Mouse (Mus musculus): Measurements from ENCODE around the gene Tmem235.

Tmem235 gene

DNA sequence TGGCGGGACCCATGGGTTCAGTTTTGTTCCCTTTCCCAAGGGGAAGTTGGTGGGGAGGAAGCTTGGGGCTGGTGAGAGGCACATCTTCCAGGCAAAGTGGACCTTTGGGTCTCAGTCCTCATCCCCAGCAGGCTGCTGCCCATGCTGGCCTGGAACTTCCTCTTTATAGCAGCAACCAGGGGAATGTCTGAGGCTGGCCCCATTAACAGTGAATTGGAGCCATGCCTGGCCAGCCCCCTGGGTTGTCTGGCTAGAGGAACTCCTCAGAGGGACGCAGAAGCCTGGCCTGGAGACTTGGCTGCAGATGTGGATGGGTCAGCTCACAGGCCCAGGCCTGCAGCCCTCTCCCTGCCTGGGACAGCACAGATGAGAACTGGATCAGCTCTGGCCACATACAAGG, 4.3 kb downstream of the Tmem235 start:
- DNase-seq (ENCODE audit: low spot score in 2 of 2): no peak

DNA sequence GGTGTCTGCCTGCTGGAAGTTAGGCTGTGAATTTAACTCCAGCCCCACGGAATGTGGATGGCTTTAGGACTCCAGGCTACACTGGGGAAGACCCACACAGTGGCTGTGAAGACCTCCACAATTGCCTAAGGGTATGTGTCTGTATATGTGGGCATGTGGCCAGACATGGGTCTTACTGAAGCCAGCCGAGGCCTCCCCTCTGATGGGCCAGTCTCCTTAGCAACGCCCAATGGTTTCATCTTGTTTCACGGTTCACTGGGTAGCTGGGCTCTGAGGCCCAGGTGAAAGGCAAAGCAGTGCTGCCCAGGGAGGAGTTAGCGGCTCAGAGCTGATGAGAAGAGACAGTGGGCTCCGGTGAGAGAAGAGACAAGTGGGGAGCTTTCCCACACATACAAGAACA, 5.4 kb downstream of the Tmem235 start:
- DNase-seq (ENCODE audit: low spot score in 2 of 2): no peak

DNA sequence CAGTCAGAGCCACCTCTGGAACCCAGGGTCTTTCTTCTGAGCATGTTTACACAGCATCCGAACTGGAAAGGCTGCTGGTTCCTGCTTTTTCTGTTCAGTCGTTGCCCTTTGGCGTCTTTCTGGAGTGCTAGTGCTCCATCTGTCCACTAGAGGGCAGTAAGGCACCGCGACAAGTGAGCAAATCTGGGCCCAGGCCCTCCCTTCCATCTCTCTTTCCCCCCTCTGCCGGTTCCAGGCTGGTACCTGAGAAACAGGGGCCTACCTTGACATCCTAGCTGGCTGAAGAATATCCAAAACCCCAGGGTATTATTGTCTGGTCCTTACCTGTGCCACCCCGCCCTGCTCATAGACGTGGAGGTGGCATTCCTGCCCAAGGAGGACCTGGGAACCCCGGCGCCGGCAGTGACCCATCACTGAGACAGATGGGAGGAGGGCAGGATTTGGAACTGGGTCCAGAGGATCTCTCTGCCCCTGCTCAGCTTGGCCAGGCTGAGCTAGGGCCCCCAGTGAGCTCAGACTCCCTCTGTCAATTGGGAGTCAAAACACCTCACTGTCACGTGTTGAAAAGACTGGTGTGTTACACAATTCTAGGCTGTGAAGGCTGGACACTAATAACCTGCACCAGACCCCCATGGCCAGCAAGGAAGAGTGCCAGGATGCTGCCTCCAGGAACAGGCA, 10.3 kb downstream of the Tmem235 start:
- peak; percentile 44 to 64 for DNase-seq (ENCODE audit: low spot score in 2 of 2)

DNA sequence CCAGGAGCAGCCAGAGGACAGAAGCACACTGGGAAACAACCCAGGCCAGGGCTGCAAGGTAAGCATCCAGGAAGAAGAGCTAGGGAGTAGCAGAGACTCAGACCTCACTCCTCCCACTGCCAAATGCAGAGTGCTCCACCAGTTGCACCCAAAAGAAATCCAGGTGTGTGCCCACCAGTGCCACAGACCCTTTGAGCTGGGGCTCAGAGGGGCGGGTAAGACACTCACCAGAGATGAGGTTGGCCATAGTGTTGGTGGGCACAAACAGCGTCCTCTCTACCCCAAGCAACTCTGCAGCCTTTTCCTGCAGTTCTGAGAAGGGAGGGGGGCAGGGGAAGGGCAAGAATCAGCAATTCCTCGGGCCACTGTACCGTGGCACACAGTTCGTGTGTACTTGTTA, 10.8 kb downstream of the Tmem235 start:
- no peak for DNase-seq (ENCODE audit: low spot score in 2 of 2)

DNA sequence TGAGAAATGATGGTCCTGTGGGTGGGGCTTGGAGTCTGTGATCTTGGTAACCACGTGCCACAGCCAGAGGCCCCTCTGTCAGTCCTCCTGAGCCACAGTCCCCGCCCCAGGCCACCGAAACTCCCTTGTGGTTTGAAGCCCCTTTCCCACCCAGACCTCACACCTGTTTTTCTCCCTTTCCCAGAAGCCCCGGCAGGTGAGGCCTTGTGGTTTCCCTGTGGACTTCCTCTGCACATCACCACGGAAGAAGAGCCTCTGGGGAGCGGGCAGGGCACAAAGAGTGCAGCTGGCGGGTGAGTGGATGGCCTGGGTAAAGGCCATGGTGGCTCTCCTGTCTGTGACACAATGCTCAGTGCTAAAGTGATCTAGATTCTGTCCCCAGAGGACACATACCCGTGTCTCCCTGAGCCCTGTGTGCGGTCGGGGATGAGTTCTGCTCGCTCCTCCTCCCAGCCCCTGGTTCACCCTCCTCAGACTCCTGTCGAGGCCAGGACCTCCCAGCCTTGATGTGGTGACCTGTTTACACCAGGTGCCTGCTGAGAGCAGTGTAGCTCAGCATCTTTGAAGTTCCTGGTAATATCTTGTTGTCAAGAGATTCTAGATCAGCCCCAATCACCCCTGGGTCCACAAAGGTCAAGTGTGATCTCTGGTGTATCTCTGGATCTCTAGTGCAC, 11.5 kb downstream of the Tmem235 start:
- DNase-seq (ENCODE audit: low spot score in 2 of 2): peak; percentile 38 to 39

DNA sequence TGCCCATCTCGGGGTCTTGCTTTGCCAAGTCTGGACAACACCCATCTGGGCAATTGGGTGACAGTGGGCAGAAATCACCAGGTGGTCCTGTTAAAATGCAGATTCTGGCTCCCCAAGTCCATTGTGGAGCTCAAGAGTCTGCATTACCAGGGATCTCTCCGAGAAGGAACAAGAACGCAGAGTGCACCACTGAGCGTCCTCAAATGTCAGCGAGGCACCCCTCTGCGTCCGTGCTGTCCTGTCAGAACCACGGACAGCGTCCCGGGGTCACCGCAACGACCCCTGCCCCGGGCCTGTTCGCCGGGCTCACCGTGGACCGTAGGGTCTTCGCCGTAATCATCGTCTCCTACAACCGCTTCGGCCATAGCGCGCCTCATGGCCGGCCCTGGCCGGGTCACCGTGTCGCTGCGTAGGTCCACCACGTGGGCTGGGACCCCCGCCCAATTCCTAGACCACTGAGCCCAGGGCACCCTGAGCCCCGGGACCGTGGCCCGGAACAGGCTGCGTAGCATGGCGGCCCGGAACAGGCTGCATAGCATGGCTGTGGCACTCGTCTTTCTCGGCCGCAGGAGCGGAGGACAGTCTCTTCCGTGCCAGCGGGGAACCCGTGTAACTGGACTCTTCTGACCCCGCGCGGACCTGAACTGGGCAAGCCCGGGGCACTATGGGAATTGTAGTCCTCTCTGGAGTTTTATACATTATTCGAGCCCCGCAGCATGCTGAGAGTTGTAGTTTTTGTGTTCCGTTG, 12.5 kb downstream of the Tmem235 start, which contains the start of gene Tha1:
Tha1 (minus strand) TSS at position 621 of the 748 bp plus-strand sequence.
- DNase-seq (ENCODE audit: low spot score in 2 of 2): peak in 1 of 2 experiments; percentile 37

DNA sequence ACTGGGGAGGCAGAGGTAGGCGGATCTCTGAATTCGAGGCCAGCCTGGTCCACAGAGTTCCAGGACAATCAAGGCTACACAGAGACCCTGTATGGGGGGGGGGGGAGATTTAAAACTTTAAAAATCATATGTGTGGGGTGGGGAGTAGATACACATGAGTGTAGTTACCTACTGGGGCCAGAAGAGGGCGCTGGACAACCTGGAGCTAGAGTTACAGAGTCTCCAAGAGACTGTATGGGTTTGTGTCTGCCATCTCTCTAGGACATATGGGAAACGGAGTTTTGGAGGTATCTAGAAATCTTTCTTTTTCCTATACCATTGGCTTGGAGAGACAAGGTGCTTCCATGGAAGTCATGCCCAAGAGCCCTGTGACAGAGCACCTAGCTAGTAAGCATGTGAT, 13.9 kb downstream of the Tmem235 start:
- no peak for DNase-seq (ENCODE audit: low spot score in 2 of 2)

DNA sequence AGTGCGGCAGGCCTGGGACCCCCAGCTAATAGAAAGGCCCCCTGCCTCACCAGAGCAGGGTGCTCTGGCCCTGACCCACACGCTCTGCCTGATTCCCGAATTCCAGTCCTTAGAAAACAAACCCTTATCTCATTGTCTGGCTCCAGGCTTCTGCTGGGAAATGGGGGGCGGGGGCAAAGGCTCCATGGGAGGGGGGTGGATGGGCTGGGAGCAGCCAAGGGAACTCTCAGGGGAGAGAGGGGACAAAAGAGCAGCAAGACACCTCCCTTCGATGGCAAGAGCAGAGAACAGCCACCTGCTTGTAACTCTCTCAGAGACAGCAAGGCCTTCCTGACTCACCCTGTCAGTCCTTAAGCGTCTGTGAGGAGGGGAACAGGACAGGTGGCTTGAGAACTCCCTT, 15.1 kb downstream of the Tmem235 start:
- no peak for DNase-seq (ENCODE audit: low spot score in 2 of 2)

DNA sequence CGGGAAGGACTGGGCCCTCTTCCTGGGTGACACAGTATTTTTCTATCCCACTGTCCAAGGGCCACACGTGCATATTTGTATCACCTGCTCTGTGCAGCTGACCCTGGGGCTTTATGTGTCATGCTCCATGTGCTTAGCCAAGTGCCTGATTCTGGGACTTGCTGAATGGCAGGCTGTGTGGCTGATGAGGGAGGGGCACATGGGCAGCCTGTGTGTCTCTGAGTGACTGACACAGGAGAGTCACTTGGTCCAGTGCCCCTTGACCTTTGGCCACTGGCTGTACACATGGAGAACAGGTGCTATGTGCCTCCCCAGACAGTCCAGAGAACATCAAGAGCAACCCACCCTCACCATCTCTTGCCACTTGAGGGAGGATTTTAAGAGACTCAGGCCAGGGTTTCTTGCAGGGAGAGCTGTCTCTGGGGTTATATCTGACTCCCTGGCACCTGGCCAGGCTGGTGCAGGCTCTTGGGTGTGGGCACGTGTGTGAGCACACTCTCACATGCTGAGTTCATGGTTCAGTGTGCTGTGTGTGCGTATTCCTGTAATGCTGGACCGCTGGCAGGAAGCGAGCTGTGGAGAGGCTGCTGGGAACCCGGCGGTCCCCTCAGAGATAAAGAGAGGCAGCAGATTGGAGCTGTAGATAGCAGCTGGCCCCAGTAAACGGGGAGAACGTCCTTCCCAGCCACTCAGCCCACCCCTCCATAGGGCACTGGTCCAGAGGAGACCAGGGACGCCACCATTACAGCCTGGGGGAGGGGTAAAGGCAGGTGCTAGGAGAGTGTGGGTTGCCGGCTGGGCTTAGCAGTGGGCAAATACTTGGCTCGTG, 17.6 kb downstream of the Tmem235 start:
- peak in 1 of 2 experiments; percentile 37 for DNase-seq (ENCODE audit: low spot score in 2 of 2)

DNA sequence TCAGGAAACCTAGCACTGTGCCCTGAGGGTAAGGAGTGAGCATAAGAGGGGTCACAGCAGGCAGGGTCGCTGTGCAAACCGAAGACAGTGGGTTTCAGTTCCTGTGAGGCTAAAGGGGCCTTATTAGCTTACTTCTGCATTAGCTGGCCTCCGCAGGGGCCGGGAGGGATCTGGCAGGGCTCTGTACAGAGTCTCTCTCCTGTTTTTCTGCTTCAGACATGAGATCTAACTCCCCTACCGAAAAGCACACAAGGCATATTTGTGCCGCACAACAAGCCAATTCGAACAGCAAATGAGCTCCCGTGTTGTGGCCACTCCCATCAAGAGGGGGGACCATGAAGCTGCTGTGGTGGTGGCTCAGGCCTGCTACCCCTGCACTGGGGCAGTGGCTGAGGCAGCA, 18.3 kb downstream of the Tmem235 start:
- peak in 1 of 2 experiments; percentile 36 for DNase-seq (ENCODE audit: low spot score in 2 of 2)

DNA sequence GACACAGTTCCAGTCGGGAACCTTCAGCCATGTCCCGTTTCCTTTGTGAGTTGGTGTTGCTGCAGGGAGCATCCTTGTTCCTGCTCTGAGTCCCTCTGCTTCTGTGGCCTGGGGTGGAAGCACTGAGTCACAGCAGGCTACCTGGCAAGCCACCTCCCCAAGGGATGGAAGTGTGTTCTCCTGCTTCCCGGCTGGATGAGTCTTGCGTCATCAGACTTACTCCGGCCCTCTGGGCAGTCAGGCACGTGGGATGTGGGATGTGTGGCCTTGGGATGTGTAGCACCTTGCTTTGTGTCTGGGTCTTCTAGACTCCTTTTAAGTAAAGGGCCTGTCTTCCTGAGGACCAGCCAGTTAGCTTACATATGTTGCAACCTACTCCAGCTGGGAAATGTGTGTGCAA, 19.1 kb downstream of the Tmem235 start:
- DNase-seq (ENCODE audit: low spot score in 2 of 2): no peak

DNA sequence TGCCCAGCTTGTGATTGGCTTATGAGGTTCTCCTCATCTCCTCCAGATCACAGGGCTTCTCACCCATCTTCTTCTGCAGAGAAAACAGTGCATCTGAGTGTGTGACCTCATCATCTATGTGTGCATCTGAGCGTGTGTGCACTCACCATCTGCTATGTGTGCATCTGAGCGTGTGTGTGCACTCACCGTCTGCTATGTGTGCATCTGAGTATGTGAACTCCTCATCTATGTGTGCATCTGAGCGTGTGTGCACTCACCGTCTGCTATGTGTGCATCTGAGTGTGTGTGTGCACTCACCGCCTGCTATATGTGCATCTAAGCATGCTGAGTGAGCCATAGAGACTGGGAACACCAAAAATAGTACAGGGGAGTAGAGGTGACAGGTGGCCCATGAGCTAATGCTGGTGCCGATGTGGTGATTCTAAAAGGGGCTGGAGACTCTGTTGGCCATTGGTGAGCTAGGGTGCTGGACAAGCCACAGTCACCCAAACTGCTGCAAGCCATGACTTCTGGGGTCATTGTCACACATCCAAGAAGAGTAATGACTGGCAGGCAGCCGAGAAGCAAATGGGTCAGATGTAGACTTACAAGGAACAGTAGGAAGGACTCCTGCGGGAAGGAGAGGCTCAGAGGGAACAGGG, 19.9 kb downstream of the Tmem235 start:
- DNase-seq (ENCODE audit: low spot score in 2 of 2): no peak

DNA sequence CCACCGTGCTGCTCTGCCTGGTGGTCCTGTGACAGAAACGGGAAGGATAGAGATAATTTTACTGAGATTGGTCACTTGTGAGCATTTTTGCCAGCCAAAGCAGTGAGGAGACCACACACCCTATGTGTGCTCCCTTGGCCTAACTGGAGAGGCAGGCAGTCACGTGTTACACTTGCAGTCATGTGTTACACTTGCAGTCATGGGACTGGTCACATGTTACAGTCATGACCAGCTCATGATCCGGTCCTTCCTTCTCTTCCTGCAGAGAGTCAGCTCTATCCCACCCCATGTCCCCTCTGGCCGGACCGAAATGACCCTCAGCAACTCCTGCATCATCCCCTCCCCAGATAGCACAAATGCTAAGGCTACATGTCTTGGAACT, 20.4 kb downstream of the Tmem235 start:
- DNase-seq (ENCODE audit: low spot score in 2 of 2): no peak

DNA sequence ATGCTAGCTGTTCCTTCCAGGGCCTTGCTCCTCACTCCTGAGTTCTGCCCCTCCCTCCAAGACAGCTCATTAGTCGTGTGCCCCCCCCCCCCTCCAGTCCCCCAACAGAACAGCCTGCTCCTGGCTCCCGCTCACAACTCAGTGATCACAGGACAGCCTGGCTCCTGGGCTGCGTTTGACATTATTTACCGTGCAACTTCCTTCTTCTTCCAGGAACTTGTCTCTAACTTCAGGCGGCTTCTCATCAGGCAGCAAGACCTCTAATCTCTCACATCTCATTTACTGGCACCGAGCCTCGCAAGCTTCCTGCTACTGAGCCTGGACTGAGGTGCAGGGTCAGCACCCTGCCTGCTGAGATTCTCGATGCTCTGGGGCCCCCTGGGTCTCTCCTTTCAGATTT, 21.2 kb downstream of the Tmem235 start:
- DNase-seq (ENCODE audit: low spot score in 2 of 2): no peak

DNA sequence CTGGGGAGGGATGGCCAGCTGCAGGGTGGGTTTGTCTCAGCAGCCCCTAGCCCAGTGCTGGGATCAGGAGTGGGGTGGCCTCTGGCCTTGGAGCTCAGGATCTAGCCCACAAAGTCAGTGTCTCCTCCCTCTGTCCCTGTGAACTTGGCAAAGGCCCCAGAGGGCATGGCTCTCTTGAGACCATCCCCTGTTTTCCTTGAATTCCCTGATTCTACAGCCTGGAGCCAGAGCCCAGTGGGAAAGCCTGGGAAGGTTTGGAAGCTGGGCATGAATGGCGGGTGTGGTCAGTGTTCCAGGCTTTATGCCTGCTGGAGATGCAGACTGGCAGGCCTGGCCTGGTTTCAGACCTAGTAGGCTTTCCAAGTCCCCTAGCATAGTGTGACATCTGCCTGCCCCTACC, 21.7 kb downstream of the Tmem235 start:
- no peak for DNase-seq (ENCODE audit: low spot score in 2 of 2)

DNA sequence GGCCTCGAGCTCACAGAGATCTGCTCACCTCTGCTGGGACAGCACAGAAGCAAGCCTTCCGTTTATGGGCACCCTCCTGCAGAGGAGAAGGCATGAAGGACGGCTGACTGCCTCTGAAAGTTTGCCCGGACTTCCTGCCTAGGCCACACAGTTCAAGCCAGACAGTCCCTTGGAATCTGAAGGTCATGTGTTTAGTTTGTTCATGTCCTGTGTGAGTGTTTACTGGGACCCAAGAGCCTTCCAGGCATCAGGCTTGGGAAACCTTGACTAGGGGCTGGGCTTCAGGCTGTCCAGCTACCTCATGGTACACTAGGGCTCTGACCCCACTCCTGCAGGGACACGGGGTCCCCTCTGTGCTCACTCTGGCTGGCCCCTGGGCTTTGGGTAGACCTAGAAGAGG, 25.4 kb downstream of the Tmem235 start:
- DNase-seq (ENCODE audit: low spot score in 2 of 2): no peak

DNA sequence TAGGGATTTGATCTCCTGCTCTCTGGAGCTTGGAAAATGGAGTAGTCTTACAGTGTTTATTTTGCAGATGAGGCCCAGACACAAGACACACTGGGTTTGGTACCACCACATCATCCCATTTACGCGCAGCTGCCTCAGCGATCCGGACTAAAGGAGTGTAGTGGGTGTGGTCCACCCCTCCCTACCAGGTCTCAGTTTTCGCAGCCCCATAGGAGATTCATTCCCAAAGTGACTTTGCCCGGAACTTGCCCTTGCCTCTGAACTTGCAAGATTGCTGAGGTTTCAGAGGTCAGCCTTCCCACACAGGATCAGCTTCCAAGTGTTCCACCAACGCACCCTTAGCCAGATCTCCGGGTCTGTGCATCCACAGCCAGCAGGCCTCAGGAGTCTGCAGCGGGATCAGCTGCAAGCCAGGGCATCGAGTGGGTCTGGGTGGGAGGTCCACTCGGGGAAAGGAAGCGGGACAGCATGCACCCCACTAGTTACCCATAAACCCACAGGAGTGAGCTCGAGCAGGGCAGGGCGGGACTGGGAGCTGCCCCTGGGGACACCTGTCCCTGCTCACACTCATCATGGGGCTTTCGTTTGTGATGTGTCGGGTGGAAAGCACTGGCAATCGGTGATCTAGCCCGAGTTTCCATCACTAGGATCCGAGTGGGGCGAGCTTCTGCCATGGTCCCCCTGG, 27.8 kb downstream of the Tmem235 start:
- no peak for DNase-seq (ENCODE audit: low spot score in 2 of 2)

DNA sequence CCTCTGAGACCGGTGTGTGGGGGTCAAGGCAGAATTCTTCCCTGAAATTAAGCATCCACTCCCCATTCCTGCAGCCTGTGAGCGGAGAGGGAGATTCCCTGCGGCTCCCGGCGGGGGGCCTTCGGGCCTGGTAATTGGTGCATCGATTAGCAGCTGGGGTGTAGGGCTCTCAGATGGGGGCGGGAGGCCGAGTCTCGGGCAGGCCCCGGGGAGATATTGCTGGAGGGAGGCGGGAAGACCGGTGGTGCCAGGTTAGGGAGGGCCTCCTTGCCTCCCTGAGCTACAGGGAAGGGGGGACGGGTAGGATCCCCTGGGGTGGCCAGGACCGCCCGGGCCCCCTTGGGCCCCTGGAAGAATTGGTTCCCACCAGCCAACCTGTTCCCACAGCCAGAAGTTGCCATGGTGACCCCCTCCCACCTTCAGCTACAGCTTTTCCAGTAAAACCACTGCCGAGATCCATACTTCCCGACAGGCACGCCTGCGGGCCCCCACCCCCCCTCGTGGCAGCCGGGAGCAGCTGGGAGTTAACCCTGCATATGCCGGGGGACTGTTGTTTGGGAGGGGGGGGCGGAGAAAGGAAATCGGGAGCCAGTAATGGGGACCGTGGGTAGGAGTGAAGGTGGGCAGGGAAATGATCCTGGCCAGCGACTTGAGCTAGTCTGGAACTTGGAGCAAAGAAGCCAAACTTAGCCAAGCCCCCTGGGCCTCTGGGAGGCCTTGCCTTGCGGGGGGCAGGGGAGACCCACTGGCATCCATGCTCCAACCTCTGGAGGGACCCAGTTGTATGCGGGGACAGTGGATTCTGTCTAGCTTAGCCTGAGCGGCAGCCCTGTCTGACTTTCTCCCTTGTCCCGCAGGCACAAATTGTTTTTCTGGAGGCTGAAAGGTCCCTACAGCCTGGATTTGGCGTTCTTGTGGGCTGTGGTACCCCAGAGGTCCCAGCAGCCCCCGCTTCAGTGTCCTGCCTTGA, 28.6 kb downstream of the Tmem235 start:
- DNase-seq (ENCODE audit: low spot score in 2 of 2): no peak

DNA sequence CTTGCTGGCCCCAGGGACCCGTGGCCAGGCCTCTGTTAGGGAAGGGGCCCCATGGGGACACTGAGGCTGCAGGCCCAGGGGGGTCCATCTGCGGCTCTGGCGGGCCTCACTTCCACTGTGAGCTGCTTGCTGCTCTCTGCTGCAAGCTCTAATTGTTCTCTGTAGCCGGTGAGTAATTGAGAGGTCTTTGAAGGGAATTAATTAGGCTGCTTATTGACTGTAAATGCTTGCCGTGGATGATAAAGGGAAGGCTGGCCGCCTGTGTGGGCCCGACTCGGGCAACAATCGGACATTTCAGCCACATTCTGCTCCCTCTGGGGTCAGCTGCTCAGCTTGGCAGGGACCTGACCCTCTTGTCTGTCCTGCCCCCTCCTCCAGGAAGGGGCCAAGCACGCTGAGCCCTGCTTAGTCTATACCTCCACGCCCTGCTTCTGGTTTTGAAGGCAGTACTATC, 29.4 kb downstream of the Tmem235 start:
- DNase-seq (ENCODE audit: low spot score in 2 of 2): no peak

Data from spleen, postnatal 14 days (tissue).